ENCODE assay signal across 9 mouse cellular contexts in the genomic region with DNA sequence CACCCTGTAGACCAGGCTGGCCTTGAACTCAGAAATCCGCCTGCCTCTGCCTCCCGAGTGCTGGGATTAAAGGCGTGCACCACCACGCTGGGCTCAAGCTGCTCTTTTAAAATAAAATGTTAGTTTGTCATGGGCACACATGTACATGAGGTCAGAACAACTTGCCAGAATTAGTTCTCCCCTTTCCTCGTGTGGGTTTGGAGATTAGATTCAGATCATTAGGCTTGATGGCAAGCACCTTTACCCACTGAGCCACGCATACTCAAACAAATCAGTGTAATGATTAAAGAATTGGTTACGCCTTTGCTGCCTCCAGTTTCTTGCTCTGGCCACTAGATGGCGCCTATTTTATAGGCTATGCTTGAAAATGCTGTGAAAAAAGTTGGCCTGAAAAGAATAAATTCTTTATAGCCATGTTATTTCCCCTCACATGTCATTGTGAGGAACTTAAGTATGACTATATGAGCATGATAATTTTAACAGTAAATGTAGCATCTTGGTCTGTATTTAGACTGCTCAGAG. TPM values are rescaled to one million over a fixed set of nuclear protein-coding genes. Genes with fewer than 3 reads are reported as not detected.
DNase-seq lines count a peak whose midpoint lies in the region; ATAC-seq and TF ChIP-seq lines count a peak whose summit lies in the region.
"Had no signal": no experiment of that assay in that cellular context is flagged by ENCODE, and none has a peak within 500 bp of the region (broad histone marks: within the 10 kb centered on the region; RNA-seq: fewer than 3 reads in every experiment).

No protein-coding gene starts in this region.

- no peak for ATAC-seq in kidney, embryonic 15.5 days (replicated peaks; ENCODE audit: low FRiP score)

- no peak overlapping the region for H3K27ac ChIP-seq in kidney, embryonic 15.5 days
- H3K27ac ChIP-seq in cortical plate, adult 2 months (ENCODE audit: insufficient read depth, low read length): no peak overlapping the region
- H3K27ac ChIP-seq: limb, embryonic 13.5 days had no signal

- peaks cover 15% of the 10 kb centered on the region for H3K4me1 ChIP-seq in kidney, embryonic 15.5 days
- no peaks in the 10 kb centered on the region for H3K4me1 ChIP-seq in cortical plate, adult 2 months (ENCODE audit: control insufficient read depth, insufficient read depth, low read length)
- H3K4me1 ChIP-seq: limb, embryonic 13.5 days had no signal

- WGBS in kidney, embryonic 15.5 days: 53% methylated on average over 8 of the region's 8 CpGs

- no peaks in the 10 kb centered on the region for H3K9me3 ChIP-seq in kidney, embryonic 15.5 days (replicated peaks)
- H3K9me3 ChIP-seq: limb, embryonic 13.5 days had no signal

- no peak overlapping the region for H3K4me3 ChIP-seq in kidney, embryonic 15.5 days (replicated peaks)
- H3K4me3 ChIP-seq in cortical plate, adult 2 months (ENCODE audit: insufficient read depth, low read length): no peak overlapping the region
- H3K4me3 ChIP-seq: limb, embryonic 13.5 days had no signal

- peak; percentile 28 for DNase-seq in kidney, adult 11 months
- DNase-seq in CD4-positive helper T cell, adult 2 months (ENCODE audit: low read depth, low spot score): peak; percentile 50
- DNase-seq in Muller cell, postnatal 12 days (ENCODE audit: inconsistent ontology term): peak; percentile 22
- peak; percentile 51 for DNase-seq in kidney, postnatal 14 days
- DNase-seq in retina, postnatal 7 days (ENCODE audit: low read depth, low spot score): peak; percentile 19
- no peak for DNase-seq in urinary bladder, postnatal 36 days (ENCODE audit: low spot score in 2 of 2)

- TF ChIP-seq CTCF in cortical plate, adult 2 months (IDR thresholded peaks at IDR 0.05; ENCODE audit: extremely low read depth, insufficient read depth, low read length): peak; percentile 68; the same call in 1 of the 2 replicates

- H3K27me3 ChIP-seq in kidney, embryonic 15.5 days: no peaks in the 10 kb centered on the region
- H3K27me3 ChIP-seq: limb, embryonic 13.5 days had no signal

- peaks cover 23% of the 10 kb centered on the region for H3K36me3 ChIP-seq in kidney, embryonic 15.5 days

- no peak for TF ChIP-seq POLR2A in cortical plate, adult 2 months (IDR thresholded peaks at IDR 0.05; ENCODE audit: extremely low read depth, insufficient read depth, low read length)

- no peak overlapping the region for H3K9ac ChIP-seq in kidney, embryonic 15.5 days
- H3K9ac ChIP-seq: limb, embryonic 13.5 days had no signal

- H3K4me2 ChIP-seq in kidney, embryonic 15.5 days: no peak overlapping the region
- H3K4me2 ChIP-seq: limb, embryonic 13.5 days had no signal

RNA-seq across cellular contexts. Expression of gene Pdk1, which starts 25.4 kb away (rescaled TPM):
- polyA plus RNA-seq in kidney, embryonic 15.5 days (2015; fragmentation: Nextera tagmentation; extraction: Ambion mirVana): 44.4 and 45.2 TPM in 2 replicates
- 31.7 and 33.4 TPM in 2 replicates for polyA plus RNA-seq in cortical plate, adult 2 months (2012; rRNA removed)

Comparison
In these comparisons a context has a peak if more than half of its experiments do, and no peak if none do; other contexts are left out.
1. DNase-seq: peak in kidney, adult 11 months (single experiment), CD4-positive helper T cell, adult 2 months (single experiment), Muller cell, postnatal 12 days (single experiment), kidney, postnatal 14 days (single experiment) and retina, postnatal 7 days (single experiment); none in urinary bladder, postnatal 36 days (0 of 2).